Mouse (Mus musculus) embryonic facial prominence, embryonic 12.5 days (tissue): Measurements from ENCODE around the gene Catsperg1. TPM values are rescaled to one million over a fixed set of nuclear protein-coding genes. Genes with fewer than 3 reads are reported as not detected.

ENCODE experiments used
- ATAC-seq: fragments of 200-750 bp; cut with Nextera tagmentation; 2 replicates; pipeline ENCODE4 v1.8.0; 2017; ENCODE audit not compliant: insufficient number of reproducible peaks, insufficient read depth, low FRiP score, low TSS enrichment
- H3K27ac ChIP-seq: fragments of 300-500 bp; sonication (generic); 2 replicates; pipeline ENCODE4 v1.5.1; 2016; ENCODE audit warnings: mild to moderate bottlenecking
- H3K27me3 ChIP-seq: fragments of 300-500 bp; sonication (generic); 2 replicates; pipeline ENCODE4 v1.6.1; 2016; ENCODE audit warnings: mild to moderate bottlenecking, moderate library complexity
- H3K36me3 ChIP-seq: fragments of 300-500 bp; sonication (generic); 2 replicates; pipeline ENCODE4 v1.6.1; 2016; ENCODE audit warnings: mild to moderate bottlenecking
- H3K4me1 ChIP-seq: fragments of 300-500 bp; sonication (generic); 2 replicates; pipeline ENCODE4 v1.6.1; 2016
- H3K4me2 ChIP-seq: fragments of 300-500 bp; sonication (generic); replicated peaks from 2 replicates; pipeline ENCODE4 v1.6.1; 2016; ENCODE audit warnings: mild to moderate bottlenecking, moderate library complexity
- H3K4me3 ChIP-seq: fragments of 300-500 bp; sonication (generic); 2 replicates; pipeline ENCODE4 v1.5.1; 2016; ENCODE audit warnings: mild to moderate bottlenecking
- H3K9ac ChIP-seq: fragments of 300-500 bp; sonication (generic); 2 replicates; pipeline ENCODE4 v1.6.1; 2016; ENCODE audit warnings: mild to moderate bottlenecking, moderate library complexity
- H3K9me3 ChIP-seq: fragments of 300-500 bp; sonication (generic); 2 replicates; pipeline ENCODE4 v1.6.1; 2016; ENCODE audit warnings: mild to moderate bottlenecking, moderate library complexity
- WGBS: fragments of 180-500 bp; shearing (Covaris S2); methylation state at CpG from one replicate; pipeline ENCODE4 v1.1.7; 2016; 5-methylcytosine and 5-hydroxymethylcytosine counted together
- polyA plus RNA-seq: library from polyadenylated mRNA; unstranded; fragments of >200 nt; fragmentation: Nextera tagmentation; extraction: Ambion mirVana; gene quantifications from 2 replicates; pipeline ENCODE4 v1.2.1, GENCODE M21; 2016

Catsperg1 gene
- polyA plus RNA-seq, result 0.37 and 0.60 TPM in 2 replicates

DNA sequence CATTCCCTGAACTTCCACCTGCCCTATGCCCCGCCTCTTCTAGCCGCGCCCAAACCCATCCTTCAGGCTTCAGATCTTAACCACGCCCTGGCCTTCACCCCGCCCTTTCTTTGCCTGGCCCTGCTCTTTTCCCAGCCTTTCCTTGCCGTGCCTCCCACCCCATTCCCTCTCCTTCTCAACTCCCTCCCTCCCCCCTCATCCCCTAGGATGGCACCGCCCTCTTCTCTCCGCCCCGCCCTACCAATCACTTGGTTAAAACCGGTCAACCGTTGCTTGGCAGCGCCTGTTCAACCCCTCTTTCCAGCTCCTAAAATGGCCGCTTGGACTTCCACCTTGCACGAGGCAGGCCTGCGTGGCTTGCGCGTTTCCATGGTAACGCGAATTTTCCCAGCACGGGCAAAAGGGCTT lies at the start of gene Catsperg1:
Gene Catsperg1, minus strand, starts transcription at position 361 of the 408 bp plus-strand sequence.
- no peaks in the 10 kb centered on the region for H3K9me3 ChIP-seq
- H3K27me3 ChIP-seq, result peaks cover 9% of the 10 kb centered on the region
- H3K36me3 ChIP-seq, result no peaks in the 10 kb centered on the region
- H3K9ac ChIP-seq, result no peak within 1 kb of the TSS
- H3K4me2 ChIP-seq, result peak within 1 kb of the TSS; percentile 48
- WGBS, result 2% methylated on average over 20 of the region's 20 CpGs
- H3K27ac ChIP-seq, result no peak within 1 kb of the TSS
- H3K4me1 ChIP-seq, result no peaks in the 10 kb centered on the region
- ATAC-seq, result no peak
- peak within 1 kb of the TSS; percentile 17; the same call in 1 of the 2 replicates for H3K4me3 ChIP-seq

DNA sequence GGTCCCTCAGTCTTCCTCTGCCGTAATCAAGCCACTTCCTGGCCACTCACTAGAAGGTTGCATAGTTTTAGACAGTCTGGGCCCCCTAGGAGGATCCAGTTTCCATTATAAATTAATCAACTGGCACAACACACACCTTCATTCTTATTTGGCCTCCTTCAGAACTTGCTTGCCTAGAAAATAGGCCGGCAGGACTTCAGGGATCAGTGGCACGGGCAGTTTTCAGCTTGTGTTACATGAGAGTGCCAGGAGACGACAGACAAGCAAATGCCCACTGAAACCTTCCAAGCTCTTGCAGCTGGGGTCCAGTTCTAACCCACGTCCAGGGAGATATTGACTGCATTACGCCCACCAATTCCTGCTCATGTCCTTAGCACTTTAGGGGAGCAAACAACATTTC lies 48.3 kb upstream of the Catsperg1 start:
- H3K4me3 ChIP-seq, result no peak overlapping the region
- no peak overlapping the region for H3K9ac ChIP-seq
- H3K9me3 ChIP-seq, result no peaks in the 10 kb centered on the region
- no peak for ATAC-seq
- peaks cover 26% of the 10 kb centered on the region for H3K4me1 ChIP-seq
- H3K4me2 ChIP-seq, result no peak overlapping the region
- H3K27me3 ChIP-seq, result no peaks in the 10 kb centered on the region
- no peak overlapping the region for H3K27ac ChIP-seq
- WGBS, result 55% methylated on average over 6 of the region's 6 CpGs
- no peaks in the 10 kb centered on the region for H3K36me3 ChIP-seq

DNA sequence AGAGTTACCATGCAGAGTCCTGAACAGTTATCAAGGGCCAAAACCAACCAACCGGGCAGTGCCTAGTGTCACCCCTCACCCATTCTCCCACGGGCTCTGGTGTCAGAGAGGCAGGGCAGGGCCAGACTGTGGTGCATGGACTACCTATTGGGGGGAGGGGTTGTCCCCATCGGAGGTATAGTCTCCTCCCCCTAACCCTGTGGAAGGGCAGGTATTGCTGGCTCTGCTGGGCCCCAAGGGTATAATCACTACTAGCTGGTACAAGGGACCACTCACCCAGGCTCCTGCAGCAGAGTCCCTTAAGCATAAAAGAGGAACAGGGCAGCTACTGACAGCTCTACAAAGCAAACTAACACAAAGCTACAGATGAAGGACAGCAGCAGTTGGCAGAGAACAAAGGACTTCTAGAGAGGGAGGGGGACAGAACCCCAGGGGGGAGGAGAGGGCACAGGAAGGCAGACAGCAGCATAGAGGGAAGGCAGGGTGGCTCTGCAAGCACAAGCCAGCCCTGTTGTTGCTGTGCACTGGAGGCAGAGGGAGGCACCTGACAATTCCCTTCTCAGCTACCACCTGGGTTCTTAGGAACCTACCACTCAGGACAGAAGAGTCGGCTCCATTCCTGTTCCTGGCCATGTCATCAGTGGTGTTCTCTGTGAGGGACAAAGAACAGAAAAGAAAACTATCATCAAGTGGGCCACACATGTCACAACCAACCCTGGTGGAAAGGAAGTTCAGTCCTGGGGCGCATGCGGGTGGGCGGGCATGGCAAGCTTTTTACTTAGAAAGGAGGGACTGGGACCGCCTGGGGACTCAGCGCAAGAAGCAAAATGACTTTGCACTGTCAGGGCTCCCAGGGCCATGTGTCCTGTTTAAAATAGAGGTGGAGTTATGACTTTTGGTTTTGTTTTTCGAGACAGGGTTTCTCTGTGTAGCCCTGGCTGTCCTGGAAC lies 46.2 kb upstream of the Catsperg1 start:
- H3K27ac ChIP-seq, result peak overlapping the region; percentile 69
- H3K4me1 ChIP-seq, result peaks cover 19% of the 10 kb centered on the region
- no peaks in the 10 kb centered on the region for H3K36me3 ChIP-seq
- no peak overlapping the region for H3K4me2 ChIP-seq
- ATAC-seq, result no peak
- no peaks in the 10 kb centered on the region for H3K9me3 ChIP-seq
- WGBS, result 70% methylated on average over 10 of the region's 10 CpGs
- no peak overlapping the region for H3K4me3 ChIP-seq
- H3K27me3 ChIP-seq, result no peaks in the 10 kb centered on the region
- H3K9ac ChIP-seq, result no peak overlapping the region

DNA sequence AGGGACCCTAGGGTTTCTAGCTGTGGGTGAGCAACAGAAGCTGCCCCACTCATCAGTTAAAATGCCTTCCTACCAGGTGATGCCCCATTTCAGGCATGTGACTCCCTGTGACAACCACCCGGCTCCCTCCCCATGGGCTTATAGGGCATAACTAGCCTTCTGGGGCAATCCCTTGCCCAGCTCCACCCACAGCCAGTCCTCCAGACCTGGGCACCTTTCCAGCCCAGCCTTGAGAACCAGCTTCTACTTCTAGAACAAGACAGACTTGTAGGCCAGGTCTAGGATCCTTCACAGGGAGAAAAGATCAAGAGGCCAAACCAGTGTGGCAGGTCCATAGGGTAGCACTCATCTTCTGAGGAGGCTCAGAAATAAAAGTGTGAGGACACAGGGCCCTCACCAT lies 43.5 kb upstream of the Catsperg1 start:
- 91% methylated on average over 1 of the region's 1 CpGs for WGBS
- Histone ChIP-seq H3K4me3 (no peak overlapping the region), H3K27ac (no peak overlapping the region), H3K9me3 (no peaks in the 10 kb centered on the region), H3K4me2 (no peak overlapping the region), H3K27me3 (no peaks in the 10 kb centered on the region), H3K36me3 (no peaks in the 10 kb centered on the region), H3K4me1 (peaks cover 16% of the 10 kb centered on the region), H3K9ac (no peak overlapping the region)
- ATAC-seq, result no peak

DNA sequence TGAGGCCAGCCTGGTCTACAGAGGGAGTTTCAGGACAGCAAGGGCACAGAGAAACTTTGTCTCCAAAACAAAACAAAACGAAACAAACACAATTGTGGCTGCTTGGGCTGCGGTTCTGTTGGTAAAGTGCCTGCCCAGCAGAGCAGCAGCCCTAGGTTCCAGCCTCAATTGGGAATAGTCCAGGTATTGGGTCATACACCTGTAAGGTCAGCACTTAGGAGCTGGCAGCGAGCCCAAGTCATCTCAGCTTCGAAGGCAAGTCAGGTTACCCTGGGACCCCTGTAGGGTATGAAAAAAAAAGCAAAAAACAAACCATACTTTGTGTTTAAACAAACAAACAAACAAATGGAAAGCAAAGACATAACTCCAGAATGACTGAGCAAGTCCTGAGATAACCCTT lies 42.0 kb upstream of the Catsperg1 start:
- 85% methylated on average over 4 of the region's 4 CpGs for WGBS
- Histone ChIP-seq H3K4me1 (peaks cover 16% of the 10 kb centered on the region), H3K4me3 (no peak overlapping the region), H3K27me3 (no peaks in the 10 kb centered on the region), H3K4me2 (no peak overlapping the region), H3K27ac (no peak overlapping the region), H3K9me3 (no peaks in the 10 kb centered on the region), H3K36me3 (no peaks in the 10 kb centered on the region), H3K9ac (no peak overlapping the region)
- no peak for ATAC-seq

DNA sequence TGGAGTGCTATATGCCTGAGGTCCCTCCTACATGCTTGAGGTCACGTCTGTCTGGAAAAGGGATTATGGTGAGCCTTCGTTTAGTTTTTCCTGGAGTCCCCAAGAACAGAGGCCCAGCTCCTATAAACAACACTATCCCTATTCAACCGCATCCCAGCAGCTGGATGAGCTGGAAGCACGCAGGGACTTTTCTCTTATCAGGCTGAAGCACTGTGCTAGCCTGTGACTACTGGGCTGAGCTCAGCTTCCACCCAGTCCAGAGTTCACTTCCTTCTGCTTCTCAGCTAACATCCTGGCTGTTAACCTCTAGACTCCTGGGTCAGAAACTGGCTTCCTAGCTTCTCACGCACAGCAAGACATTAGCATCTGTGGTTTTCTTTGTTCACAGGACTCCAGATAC lies 40.0 kb upstream of the Catsperg1 start:
- H3K27me3 ChIP-seq, result no peaks in the 10 kb centered on the region; the same call in 1 of the 2 replicates
- 43% methylated on average over 5 of the region's 5 CpGs for WGBS
- H3K9me3 ChIP-seq, result no peaks in the 10 kb centered on the region
- no peak overlapping the region for H3K4me2 ChIP-seq
- H3K27ac ChIP-seq, result no peak overlapping the region
- H3K4me3 ChIP-seq, result no peak overlapping the region
- H3K4me1 ChIP-seq, result 0 out of 2 replicates have a peak, but pooled peaks cover 4% of the 10 kb centered on the region
- H3K9ac ChIP-seq, result no peak overlapping the region
- ATAC-seq, result no peak
- no peaks in the 10 kb centered on the region for H3K36me3 ChIP-seq

DNA sequence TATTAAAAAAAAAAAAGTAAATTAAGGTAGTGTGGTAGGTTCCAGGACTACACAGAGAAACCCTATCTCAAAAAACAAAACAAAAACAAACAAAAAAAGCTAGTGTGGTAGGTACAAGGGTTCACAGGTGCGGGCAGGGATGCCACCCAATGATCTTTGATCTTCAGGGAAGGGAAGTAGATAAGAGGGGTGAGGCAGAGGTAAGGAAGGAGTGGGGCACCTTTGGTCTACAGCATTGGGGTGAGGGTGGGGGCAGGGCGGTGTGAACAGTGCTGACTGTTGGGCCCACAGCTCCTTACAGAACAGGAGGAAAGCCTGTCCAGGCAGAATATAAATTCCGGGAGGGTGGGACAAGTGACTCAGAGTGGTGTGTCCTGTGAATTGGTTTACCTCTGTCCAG lies 37.3 kb upstream of the Catsperg1 start:
- Histone ChIP-seq H3K27ac (no peak overlapping the region), H3K4me2 (no peak overlapping the region), H3K4me1 (peaks cover 12% of the 10 kb centered on the region), H3K9me3 (no peaks in the 10 kb centered on the region), H3K27me3 (peaks cover 13% of the 10 kb centered on the region), H3K9ac (no peak overlapping the region), H3K4me3 (no peak overlapping the region), H3K36me3 (0 out of 2 replicates have a peak, but pooled peaks cover 6% of the 10 kb centered on the region)
- WGBS, result 87% methylated on average over 3 of the region's 3 CpGs
- ATAC-seq, result no peak

DNA sequence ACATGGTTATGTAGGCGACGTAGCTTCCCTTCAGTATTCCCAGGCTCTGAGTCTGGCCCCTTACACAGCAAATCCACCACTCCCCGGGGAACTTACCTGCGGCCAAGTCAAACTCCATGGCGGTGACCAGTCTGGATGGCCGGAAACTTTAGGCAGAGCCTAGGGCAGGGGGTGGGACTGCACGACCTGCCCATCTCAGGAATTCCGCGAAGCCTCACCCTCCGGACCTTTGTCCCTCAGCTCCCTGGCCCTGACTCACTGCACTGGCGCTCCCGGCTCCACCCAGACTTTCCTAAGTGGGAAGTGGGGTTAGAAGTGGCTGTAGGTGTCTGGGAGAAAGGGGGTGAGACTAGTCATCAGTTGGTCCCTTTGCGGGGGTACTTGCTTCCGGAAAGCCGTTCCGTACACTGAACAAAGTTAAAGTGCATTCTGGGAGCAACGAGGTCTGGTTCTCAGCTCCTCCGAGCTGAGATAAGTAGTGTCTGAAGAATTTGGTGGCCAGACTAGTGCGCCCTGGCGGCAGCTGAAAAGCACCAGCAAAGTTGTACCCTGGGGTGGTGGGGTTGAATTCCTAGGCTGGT lies 34.5 kb upstream of the Catsperg1 start, which contains the start of gene 2200002D01Rik:
Gene 2200002D01Rik, minus strand, starts transcription at position 206 of the 581 bp plus-strand sequence.
- 7% methylated on average over 20 of the region's 20 CpGs for WGBS
- peaks cover 12% of the 10 kb centered on the region for H3K4me1 ChIP-seq
- peaks cover 13% of the 10 kb centered on the region for H3K27me3 ChIP-seq
- H3K9ac ChIP-seq, result 0 out of 2 replicates have a peak within 1 kb of the TSS, but pooled peaks have one; percentile 32
- no peak within 1 kb of the TSS for H3K27ac ChIP-seq
- no peaks in the 10 kb centered on the region for H3K9me3 ChIP-seq
- no peak for ATAC-seq
- peaks cover 27% of the 10 kb centered on the region for H3K36me3 ChIP-seq
- peak within 1 kb of the TSS; percentile 12 for H3K4me3 ChIP-seq
- peak within 1 kb of the TSS; percentile 45 for H3K4me2 ChIP-seq

DNA sequence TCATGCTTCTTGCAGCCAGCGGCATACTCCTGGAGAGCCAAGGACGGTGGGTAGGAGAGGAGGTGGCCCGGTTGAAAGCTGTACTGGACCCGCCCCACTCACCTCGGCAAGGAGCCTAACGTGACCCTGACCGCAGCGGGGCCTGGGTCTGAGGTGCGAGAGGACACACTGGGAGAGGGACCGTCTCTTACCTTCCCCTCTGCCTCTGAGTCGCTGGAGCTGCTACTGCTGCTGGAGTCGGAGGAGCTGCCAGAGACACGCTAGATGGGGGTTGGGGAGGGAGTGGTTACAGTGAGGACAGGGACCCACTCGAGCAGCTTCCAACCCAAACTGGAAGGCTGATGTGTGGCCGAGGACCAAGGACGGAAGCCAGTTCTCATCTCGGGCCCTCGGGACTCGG lies 33.9 kb upstream of the Catsperg1 start:
- WGBS, result 13% methylated on average over 19 of the region's 19 CpGs

DNA sequence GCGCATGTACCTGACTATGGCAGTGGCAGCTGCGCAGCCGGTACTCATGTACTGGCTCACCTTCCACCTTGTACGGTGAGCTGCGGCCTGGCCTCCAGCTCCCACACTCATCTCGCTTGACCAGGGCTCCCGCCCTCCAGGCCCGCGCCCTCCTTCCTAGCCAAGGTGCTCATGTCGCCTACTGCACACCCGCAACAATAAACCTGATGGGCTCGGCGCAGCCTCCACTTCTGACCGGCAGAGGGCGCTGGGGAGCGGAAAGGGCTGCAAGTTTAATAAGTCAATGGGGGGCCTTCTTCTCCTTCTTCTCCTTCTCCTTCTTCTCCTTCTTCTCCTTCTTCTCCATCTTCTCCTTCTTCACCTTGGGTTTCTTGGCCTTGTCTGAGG lies 33.5 kb upstream of the Catsperg1 start:
- no peak overlapping the region; the same call in 1 of the 2 replicates for H3K4me3 ChIP-seq
- no peak for ATAC-seq
- H3K9me3 ChIP-seq, result no peaks in the 10 kb centered on the region
- H3K4me2 ChIP-seq, result peak overlapping the region; percentile 45
- peaks cover 27% of the 10 kb centered on the region for H3K36me3 ChIP-seq
- WGBS, result 27% methylated on average over 16 of the region's 16 CpGs
- no peak overlapping the region for H3K9ac ChIP-seq
- H3K27me3 ChIP-seq, result peaks cover 13% of the 10 kb centered on the region
- H3K27ac ChIP-seq, result no peak overlapping the region
- peaks cover 12% of the 10 kb centered on the region for H3K4me1 ChIP-seq

More for the DNA sequence above, 33.9 kb upstream of the Catsperg1 start:
- peaks cover 13% of the 10 kb centered on the region for H3K27me3 ChIP-seq
- peak overlapping the region; percentile 12 for H3K4me3 ChIP-seq
- peaks cover 12% of the 10 kb centered on the region for H3K4me1 ChIP-seq
- ATAC-seq, result 0 out of 2 replicates have a peak, but pooled peaks have one; percentile 36
- H3K9ac ChIP-seq, result 0 out of 2 replicates have a peak overlapping the region, but pooled peaks have one; percentile 32
- no peaks in the 10 kb centered on the region for H3K9me3 ChIP-seq
- peaks cover 27% of the 10 kb centered on the region for H3K36me3 ChIP-seq
- peak overlapping the region; percentile 45 for H3K4me2 ChIP-seq
- no peak overlapping the region for H3K27ac ChIP-seq

DNA sequence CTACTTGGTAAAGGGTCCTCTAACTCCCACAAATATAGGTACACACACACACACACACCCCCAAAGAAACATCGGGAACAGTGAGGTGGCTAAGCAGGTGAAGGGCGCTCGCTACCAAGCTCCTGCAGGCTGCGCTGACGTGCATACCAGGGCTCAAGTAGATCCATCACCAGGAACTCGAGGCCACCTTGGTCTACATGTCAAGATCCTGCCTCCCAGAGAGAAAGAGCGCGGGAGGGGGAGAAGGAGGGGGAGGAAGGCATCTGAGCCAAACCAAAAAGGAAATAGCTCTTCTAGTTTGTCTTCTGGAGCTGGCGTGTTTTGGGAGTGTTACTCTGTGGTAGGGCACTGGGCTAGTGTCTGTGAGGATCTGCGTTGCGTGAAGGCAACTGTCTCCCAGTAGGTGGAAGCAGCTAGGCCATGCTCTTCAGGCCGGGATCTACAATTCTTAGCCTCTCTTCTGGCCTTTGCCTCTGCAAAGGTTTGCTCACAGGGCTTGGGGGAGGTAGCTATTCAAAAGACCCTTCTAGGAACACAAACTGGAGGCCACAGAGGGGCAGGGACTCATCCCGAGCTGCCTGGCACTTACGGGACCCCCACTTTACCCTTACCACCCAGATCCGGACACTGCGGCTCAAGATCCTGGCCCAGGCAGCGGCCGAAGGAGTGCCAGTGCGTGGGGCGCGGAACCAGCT lies 32.9 kb upstream of the Catsperg1 start:
- H3K27me3 ChIP-seq, result peaks cover 13% of the 10 kb centered on the region
- H3K9ac ChIP-seq, result no peak overlapping the region
- H3K27ac ChIP-seq, result no peak overlapping the region
- H3K4me1 ChIP-seq, result peaks cover 12% of the 10 kb centered on the region
- 88% methylated on average over 21 of the region's 21 CpGs for WGBS
- ATAC-seq, result no peak
- no peak overlapping the region for H3K4me3 ChIP-seq
- H3K36me3 ChIP-seq, result peaks cover 27% of the 10 kb centered on the region
- no peak overlapping the region for H3K4me2 ChIP-seq
- no peaks in the 10 kb centered on the region for H3K9me3 ChIP-seq
